Mouse (Mus musculus): ENCODE results near the gene Slk.
A peak's percentile ranks its signal among the peaks of the same experiment; 100 is the strongest.

Slk gene

GRCm38 (mm10) chr19:47579225-47579787, at the start of gene Slk:
Gene Slk, plus strand, starts transcription at chr19:47579678.
- peak; percentile 87 to 94 for DNase-seq

GRCm38 (mm10) chr19:47531309-47531708, 48.2 kb upstream of the Slk start:
- DNase-seq: peak in 1 of 2 experiments; percentile 45

GRCm38 (mm10) chr19:47532449-47532848, 47.0 kb upstream of the Slk start:
- DNase-seq: no peak

GRCm38 (mm10) chr19:47534131-47534530, 45.3 kb upstream of the Slk start:
- no peak for DNase-seq

GRCm38 (mm10) chr19:47536521-47537299, 42.8 kb upstream of the Slk start:
- peak; percentile 99 for DNase-seq

GRCm38 (mm10) chr19:47537300-47537792, 42.1 kb upstream of the Slk start, which contains the start of gene Stn1:
Gene Stn1, minus strand, starts transcription at chr19:47537507.
- peak; percentile 35 to 46 for DNase-seq

- peak; percentile 44 to 63 for DNase-seq
Observed at GRCm38 (mm10) chr19:47537879-47538278, 41.6 kb upstream of the Slk start.

GRCm38 (mm10) chr19:47538801-47539200, 40.7 kb upstream of the Slk start:
- DNase-seq: peak; percentile 69 to 80

- no peak for DNase-seq
Observed at GRCm38 (mm10) chr19:47542441-47542840, 37.0 kb upstream of the Slk start.

- no peak for DNase-seq
Observed at GRCm38 (mm10) chr19:47545055-47545454, 34.4 kb upstream of the Slk start.

GRCm38 (mm10) chr19:47545528-47545927, 34.0 kb upstream of the Slk start:
- DNase-seq: no peak

GRCm38 (mm10) chr19:47548432-47549076, 30.9 kb upstream of the Slk start:
- no peak for DNase-seq

- DNase-seq: no peak
Observed at GRCm38 (mm10) chr19:47549174-47549573, 30.3 kb upstream of the Slk start.

GRCm38 (mm10) chr19:47549584-47549983, 29.9 kb upstream of the Slk start:
- DNase-seq: no peak

GRCm38 (mm10) chr19:47559145-47559544, 20.3 kb upstream of the Slk start:
- no peak for DNase-seq

GRCm38 (mm10) chr19:47559751-47560512, 19.5 kb upstream of the Slk start:
- no peak for DNase-seq

GRCm38 (mm10) chr19:47560544-47561161, 18.8 kb upstream of the Slk start:
- no peak for DNase-seq

GRCm38 (mm10) chr19:47561996-47562441, 17.5 kb upstream of the Slk start:
- no peak for DNase-seq

GRCm38 (mm10) chr19:47563715-47564114, 15.8 kb upstream of the Slk start:
- DNase-seq: no peak

GRCm38 (mm10) chr19:47565031-47565654, 14.3 kb upstream of the Slk start:
- DNase-seq: peak in 1 of 2 experiments; percentile 46

- no peak for DNase-seq
Observed at GRCm38 (mm10) chr19:47565994-47566393, 13.5 kb upstream of the Slk start.

GRCm38 (mm10) chr19:47570042-47570441, 9.4 kb upstream of the Slk start:
- DNase-seq: no peak

All from lung, postnatal 4 days (tissue).